Mouse (Mus musculus) adrenal gland, postnatal 14 days (tissue): ENCODE measurements at regions not wholly inside any gene's neighbourhood (a gene's known extent, or its start where the extent isn't known, plus 50 kb on each side); places are given as distances from the start of the nearest gene placed in this dataset.

Experiments
- DNase-seq: peaks from one replicate; pipeline ENCODE4 v3.0.0; 2021; ENCODE audit warnings: mixed read lengths

DNA sequence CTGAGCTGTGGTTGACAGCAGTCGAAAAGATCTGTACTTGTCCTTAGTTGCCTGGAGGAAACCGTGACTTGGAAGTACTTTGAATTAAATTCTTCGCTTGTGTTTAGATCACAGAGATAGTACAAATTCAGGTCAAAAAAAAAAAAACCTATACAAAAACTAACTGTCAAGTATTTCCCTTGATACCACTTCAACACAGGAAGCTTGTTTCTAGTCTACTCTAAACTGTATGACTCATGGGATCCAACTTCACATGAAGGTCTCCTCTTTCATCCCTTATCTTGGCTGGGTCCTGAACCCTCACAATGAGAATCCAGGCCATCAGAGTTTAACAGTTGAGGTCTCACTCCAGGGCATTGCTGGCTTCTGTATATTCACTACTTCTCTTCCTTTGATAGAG, 54.8 kb downstream of the Tmem30b start:
- DNase-seq, result no peak

DNA sequence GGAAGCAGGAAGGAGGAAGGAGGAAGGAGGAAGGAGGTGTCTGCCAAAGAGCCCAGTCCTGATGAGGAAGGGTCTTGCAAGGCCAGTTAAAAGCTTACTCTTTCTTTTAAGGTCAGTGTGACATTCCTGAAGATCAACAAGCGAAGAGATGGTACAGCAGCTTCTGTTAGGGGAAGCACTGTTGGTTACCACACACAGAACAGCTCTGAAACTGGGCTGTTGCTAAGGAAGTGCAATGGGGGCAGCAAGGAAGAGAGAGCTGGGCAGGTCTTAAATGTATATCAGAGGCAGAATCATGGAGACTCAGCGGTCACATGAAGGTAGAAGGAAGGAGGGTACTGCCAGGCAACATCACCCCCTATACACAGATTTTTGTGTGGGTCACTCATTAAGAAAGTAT, 63.3 kb downstream of the Tmem30b start:
- DNase-seq, result no peak

DNA sequence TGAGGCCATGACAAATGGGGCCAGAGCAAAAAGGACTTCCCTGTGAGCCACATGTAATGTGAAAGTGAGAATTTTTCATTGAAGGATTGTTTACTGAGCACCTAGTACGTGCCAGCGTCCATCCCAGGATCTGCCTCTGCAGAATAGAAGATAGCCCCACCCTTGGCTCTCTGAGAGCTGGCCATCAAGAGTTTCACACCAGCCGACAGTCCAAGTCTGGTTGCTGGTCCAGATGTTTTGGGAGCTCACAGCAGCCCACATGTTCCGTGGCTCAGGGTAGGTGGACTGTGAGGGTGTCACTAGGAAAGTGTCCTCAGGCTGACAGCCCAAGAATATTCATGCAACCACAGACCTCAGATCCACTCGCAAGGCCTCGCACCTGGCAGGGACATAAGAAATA, 63.9 kb downstream of the Tmem30b start:
- DNase-seq, result no peak

- DNase-seq, result no peak
Observed at GRCm38 (mm10) chr12:73481705-73482104, 64.5 kb downstream of the Tmem30b start.

- DNase-seq, result no peak
Observed at GRCm38 (mm10) chr12:73481165-73481564, 65.0 kb downstream of the Tmem30b start.

GRCm38 (mm10) chr12:73480610-73480971, 65.6 kb downstream of the Tmem30b start:
- no peak for DNase-seq

DNA sequence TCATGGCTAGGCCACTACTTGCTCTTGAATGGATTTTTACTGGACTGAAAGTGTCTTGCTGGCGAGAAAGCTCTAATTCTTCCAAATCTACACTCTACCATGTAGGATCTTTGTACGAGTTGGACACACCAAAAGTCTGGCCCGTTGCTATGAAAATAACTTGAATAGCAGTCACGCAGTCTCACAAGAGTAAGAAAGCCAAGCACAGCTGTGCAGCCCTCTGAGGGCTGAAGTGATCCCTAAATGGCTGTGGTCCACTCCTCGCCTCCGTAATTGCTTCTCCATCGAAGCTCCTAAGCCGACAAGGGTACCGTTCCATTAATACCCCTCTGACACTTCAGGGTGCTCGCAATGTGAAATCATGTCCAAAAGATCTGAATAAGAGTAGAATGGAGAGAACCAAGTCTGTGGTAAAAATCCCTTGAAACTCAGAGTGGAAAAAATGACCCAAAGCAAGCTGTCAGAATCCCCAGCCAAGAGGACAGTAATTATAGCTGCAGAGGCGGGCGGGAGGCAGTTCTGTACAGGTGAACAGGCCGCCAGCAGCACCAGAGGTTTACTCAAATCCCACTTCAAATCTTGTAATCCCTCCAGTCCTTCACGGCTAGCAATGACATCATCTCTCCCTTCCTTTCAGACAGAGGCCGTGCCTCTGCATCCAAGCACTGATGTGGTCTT, 66.1 kb downstream of the Tmem30b start:
- no peak for DNase-seq

- peak; percentile 53 for DNase-seq
Observed at GRCm38 (mm10) chr12:73478641-73479040, 67.6 kb downstream of the Tmem30b start.

DNA sequence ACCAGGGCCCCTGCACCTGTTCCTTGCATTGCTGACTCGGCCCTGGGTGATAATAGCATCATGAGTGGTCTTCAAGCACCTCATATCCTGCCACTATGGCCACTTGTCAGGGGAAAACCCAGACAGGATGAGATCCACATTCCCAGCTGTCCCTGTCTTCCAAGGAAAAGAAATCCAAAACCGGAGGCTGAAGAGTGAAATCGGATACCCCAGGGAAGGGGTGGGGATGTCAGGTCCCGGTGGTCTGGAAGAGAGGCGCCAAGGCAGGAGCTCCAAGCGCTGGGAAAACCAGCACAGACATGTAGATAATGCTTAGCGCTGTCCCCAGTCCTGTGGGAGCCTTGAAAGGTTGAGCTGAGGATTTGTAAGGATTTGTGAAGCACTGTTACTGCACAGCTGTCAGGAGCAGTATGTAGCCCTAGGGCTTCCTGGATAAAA, 69.8 kb downstream of the Tmem30b start:
- no peak for DNase-seq

DNA sequence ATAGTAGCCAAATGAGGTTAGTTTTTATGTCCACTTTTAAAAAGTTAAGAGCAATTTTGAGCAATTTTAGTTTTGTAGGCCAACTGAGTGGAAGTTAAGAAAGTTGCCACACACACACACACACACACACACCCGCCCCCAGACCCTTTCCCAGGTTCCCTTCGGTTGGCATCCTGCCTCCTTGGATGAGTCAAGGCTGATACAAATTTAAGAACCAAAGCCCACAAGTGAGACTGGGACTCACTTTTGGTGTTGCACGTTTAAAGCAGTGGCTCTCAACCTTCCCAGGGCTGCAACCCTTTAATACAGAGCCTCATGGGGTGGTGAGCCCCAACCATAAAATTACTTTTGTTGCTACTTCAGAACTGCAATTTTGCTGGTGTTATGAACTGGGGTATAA, 70.4 kb downstream of the Tmem30b start:
- DNase-seq, result no peak

GRCm38 (mm10) chr12:73475020-73475419, 71.2 kb downstream of the Tmem30b start:
- DNase-seq, result no peak

DNA sequence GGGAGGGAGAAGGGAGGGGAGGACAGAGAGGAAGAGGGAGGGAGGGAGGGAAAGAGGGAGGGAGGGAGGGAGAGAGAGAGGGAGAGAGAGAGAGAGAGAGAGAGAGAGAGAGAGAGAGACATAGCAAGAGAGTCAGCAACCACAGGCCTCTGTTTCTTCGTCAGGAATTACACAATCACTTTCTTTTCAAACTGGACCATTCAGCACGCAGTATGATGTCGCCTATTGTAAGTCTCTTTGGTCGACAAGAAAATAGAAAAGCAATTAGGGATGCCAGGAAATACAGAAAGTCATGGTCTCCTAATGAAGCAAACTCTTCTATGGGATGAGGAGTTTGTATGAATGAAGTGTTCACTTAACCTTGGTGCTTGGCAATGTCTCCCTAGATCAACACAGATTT, 73.1 kb downstream of the Tmem30b start:
- DNase-seq, result no peak

- DNase-seq, result no peak
Observed at GRCm38 (mm10) chr12:73471966-73472365, 74.2 kb downstream of the Tmem30b start.

DNA sequence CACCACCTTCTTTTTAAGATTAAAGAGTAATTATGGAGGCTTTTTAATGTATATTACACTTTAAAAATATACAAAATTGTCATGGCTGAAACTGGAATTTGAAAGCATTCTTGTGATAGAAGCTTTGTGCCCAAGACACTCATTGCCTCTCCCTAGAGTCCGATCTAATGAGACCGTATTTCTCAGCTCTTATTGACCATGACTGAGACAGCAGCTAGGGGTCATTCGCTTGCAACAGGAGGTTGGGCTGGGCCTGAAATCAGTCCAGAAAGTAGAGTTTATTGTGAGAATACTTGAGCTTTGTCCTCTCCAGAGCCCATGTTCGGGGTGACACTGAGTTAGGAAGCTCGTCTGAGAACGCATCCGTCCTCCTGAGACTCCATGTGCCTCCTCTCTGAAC, 79.7 kb downstream of the Tmem30b start:
- no peak for DNase-seq

GRCm38 (mm10) chr12:73465975-73466374, 80.2 kb downstream of the Tmem30b start:
- no peak for DNase-seq

DNA sequence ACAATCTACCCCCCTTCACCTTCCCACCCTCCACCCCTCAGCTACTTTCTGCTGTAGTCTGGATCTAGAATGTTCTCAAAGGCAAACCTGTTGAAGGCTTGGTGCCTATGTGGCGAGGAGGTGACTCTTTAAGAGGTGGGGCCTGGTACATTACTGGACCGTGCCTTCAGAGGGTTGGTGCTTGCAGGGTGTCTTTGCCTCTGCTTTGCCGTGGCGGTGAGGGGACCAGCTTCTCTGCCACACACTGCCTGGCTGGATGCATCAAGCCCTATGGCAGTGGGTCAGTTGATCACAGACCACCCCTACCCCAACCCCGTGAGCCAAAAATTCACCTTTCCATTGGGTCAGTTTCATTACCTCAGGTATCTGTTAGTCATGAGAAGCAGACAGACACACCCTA, 81.9 kb downstream of the Tmem30b start:
- DNase-seq, result no peak

- DNase-seq, result peak; percentile 83
Observed at GRCm38 (mm10) chr12:73462091-73462490, 84.1 kb downstream of the Tmem30b start.

GRCm38 (mm10) chr12:73460291-73460761, 85.9 kb downstream of the Tmem30b start:
- DNase-seq, result no peak

GRCm38 (mm10) chr12:73451257-73451656, 94.9 kb downstream of the Tmem30b start:
- no peak for DNase-seq

DNA sequence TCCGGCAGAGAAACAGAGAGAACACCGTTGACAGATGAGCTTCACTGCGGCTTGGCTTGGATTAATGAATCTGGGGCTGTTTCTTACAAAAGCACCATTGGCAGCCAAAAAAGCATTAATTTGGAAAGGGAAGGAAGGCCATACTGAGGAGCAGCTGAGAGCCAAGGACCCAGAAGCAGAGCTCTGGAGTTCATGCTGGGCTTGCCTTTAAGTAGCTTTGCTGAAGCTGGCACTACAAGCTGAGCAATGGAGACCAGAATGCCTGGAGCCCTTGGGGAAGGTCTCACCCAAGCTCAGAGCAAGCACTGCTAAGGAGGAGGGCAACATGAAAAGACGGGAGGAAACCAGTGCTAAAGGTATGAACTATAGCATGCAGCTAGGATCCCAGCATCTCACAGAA, 95.7 kb downstream of the Tmem30b start:
- no peak for DNase-seq

GRCm38 (mm10) chr12:73449911-73450520, 96.2 kb downstream of the Tmem30b start:
- peak; percentile 58 for DNase-seq

DNA sequence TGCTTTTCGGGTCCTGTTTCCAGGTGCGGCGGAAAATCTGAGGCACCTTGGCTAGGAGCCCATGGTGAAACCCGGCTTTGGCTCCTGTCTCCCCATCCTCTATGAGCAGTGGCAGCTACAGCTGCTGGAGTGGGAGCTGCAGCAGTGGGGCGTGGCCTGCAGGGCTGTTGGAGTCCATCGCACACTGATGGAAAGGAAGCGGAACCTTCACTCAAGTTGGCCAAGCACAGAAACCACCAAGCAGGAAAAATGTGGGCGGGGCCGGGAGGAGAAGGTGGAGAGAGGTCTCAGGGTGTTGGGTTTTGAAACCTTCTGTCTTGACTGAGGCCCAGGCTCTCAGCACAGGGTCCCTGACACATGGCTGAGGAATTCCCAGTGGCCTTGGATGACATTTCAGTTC, 97.1 kb downstream of the Tmem30b start:
- peak; percentile 67 for DNase-seq

GRCm38 (mm10) chr12:73448388-73448965, 97.7 kb downstream of the Tmem30b start:
- no peak for DNase-seq

- no peak for DNase-seq
Observed at GRCm38 (mm10) chr12:73447172-73447571, 99.0 kb downstream of the Tmem30b start.
